Mouse (Mus musculus) embryonic facial prominence, embryonic 11.5 days (tissue): ENCODE data around the gene Cep89. TPM values are rescaled to one million over a fixed set of nuclear protein-coding genes. Genes with fewer than 3 reads are reported as not detected.
A peak's percentile ranks its signal among the peaks of the same experiment; 100 is the strongest.

ENCODE experiments used
- ATAC-seq: fragments of 200-750 bp; cut with Nextera tagmentation; replicated peaks from 2 replicates; pipeline ENCODE4 v1.8.0; 2017; ENCODE audit warnings: low read depth; ENCODE audit not compliant: insufficient number of reproducible peaks, low FRiP score, low TSS enrichment
- DNase-seq: peaks from one replicate; pipeline ENCODE4 v3.0.0-alpha.2; 2015; ENCODE audit warnings: low spot score
- H3K27ac ChIP-seq: fragments of 300-500 bp; sonication (generic); replicated peaks from 2 replicates; pipeline ENCODE4 v1.5.1; 2014; ENCODE audit warnings: mild to moderate bottlenecking, low read depth, low read length, control low read depth
- H3K27me3 ChIP-seq: fragments of 300-500 bp; sonication (generic); 2 replicates; pipeline ENCODE4 v1.6.1; 2014; ENCODE audit warnings: mild to moderate bottlenecking, low read length, moderate library complexity, mixed read lengths; ENCODE audit not compliant: control insufficient read depth, insufficient read depth
- H3K36me3 ChIP-seq: fragments of 300-500 bp; sonication (generic); replicated peaks from 2 replicates; pipeline ENCODE4 v1.6.1; 2014; ENCODE audit warnings: low read depth, mild to moderate bottlenecking, low read length, moderate library complexity, mixed read lengths; ENCODE audit not compliant: control insufficient read depth, insufficient read depth
- H3K4me1 ChIP-seq: fragments of 300-500 bp; sonication (generic); 2 replicates; pipeline ENCODE4 v1.6.1; 2014; ENCODE audit warnings: low read length, mixed read lengths; ENCODE audit not compliant: control insufficient read depth, insufficient read depth
- H3K4me2 ChIP-seq: fragments of 300-500 bp; sonication (generic); 2 replicates; pipeline ENCODE4 v1.6.1; 2014; ENCODE audit warnings: low read depth, mild to moderate bottlenecking, control low read depth, low read length, moderate library complexity
- H3K4me3 ChIP-seq: fragments of 300-500 bp; sonication (generic); 2 replicates; pipeline ENCODE4 v1.5.1; 2014; ENCODE audit warnings: low read depth, low read length, control low read depth
- H3K9ac ChIP-seq: fragments of 300-500 bp; sonication (generic); replicated peaks from 2 replicates; pipeline ENCODE4 v1.6.1; 2014; ENCODE audit warnings: mild to moderate bottlenecking, control low read depth, low read length
- H3K9me3 ChIP-seq: fragments of 300-500 bp; sonication (generic); replicated peaks from 2 replicates; pipeline ENCODE4 v1.6.1; 2016; ENCODE audit warnings: mild to moderate bottlenecking, low read length, inconsistent platforms, mixed read lengths; ENCODE audit not compliant: control insufficient read depth
- WGBS: fragments of 180-500 bp; shearing (Covaris S2); extraction: QIAGEN DNeasy Blood & Tissue Kit; methylation state at CpG from one replicate; pipeline ENCODE4 v1.1.7; 2014; 5-methylcytosine and 5-hydroxymethylcytosine counted together
- polyA plus RNA-seq: library from polyadenylated mRNA; unstranded; fragments of >200 nt; fragmentation: Nextera tagmentation; extraction: Ambion mirVana; gene quantifications from 2 replicates; pipeline ENCODE4 v1.2.1, GENCODE M21; 2014

Cep89 gene
- polyA plus RNA-seq, 1 experiment from 2014 or later = 37.5 TPM

- Histone ChIP-seq H3K9ac (no peak overlapping the region), H3K27ac (no peak overlapping the region)
- 24% methylated on average over 4 of the region's 4 CpGs for WGBS
Observed at GRCm38 (mm10) chr7:35447501-35447900, 50.7 kb downstream of the Cep89 start.

GRCm38 (mm10) chr7:35447996-35448846, 51.4 kb downstream of the Cep89 start, which contains the start of gene Slc7a9:
Slc7a9 (plus strand) TSS chr7:35448796.
- Histone ChIP-seq H3K9me3 (no peaks in the 10 kb centered on the region), H3K4me1 (no peaks in the 10 kb centered on the region), H3K9ac (no peak within 1 kb of the TSS), H3K36me3 (no peaks in the 10 kb centered on the region), H3K27me3 (no peaks in the 10 kb centered on the region), H3K4me3 (no peak within 1 kb of the TSS), H3K27ac (no peak within 1 kb of the TSS), H3K4me2 (no peak within 1 kb of the TSS)
- DNase-seq (peak; percentile 20), ATAC-seq (no peak; the same call in 1 of the 2 replicates)
- WGBS = 23% methylated on average over 15 of the region's 15 CpGs

More at GRCm38 (mm10) chr7:35447501-35447900, 50.7 kb downstream of the Cep89 start:
- ATAC-seq (no peak), DNase-seq (no peak)
- H3K36me3 ChIP-seq = no peaks in the 10 kb centered on the region
- H3K9me3 ChIP-seq = no peaks in the 10 kb centered on the region
- no peaks in the 10 kb centered on the region for H3K27me3 ChIP-seq
- no peaks in the 10 kb centered on the region for H3K4me1 ChIP-seq
- H3K4me2 ChIP-seq = no peak overlapping the region
- H3K4me3 ChIP-seq = no peak overlapping the region

DNA sequence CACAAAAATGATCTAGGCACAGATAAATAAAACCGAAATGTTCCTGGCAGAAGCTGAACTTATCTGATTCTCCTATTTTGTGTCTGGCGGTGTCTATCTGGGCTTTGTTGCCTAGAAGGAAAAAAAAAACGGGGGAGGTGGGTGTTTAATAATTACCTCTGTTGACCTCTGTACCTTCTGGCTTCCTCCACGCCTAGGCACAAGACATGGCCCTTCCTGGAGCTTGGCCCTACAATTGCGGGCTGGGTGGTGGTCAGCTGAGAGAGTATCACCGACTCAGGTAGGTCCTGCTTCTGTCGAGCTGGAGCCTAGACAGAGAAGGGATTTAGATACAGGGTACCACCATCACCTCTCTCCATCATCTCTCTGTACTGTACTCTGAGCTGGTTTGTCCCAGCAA, 52.0 kb downstream of the Cep89 start:
- no peak for DNase-seq
- H3K4me1 ChIP-seq = no peaks in the 10 kb centered on the region
- ATAC-seq = no peak
- no peak overlapping the region for H3K4me2 ChIP-seq
- no peaks in the 10 kb centered on the region for H3K36me3 ChIP-seq
- no peak overlapping the region for H3K27ac ChIP-seq
- 68% methylated on average over 7 of the region's 7 CpGs for WGBS
- no peaks in the 10 kb centered on the region for H3K27me3 ChIP-seq
- H3K9me3 ChIP-seq = no peaks in the 10 kb centered on the region
- H3K4me3 ChIP-seq = no peak overlapping the region
- H3K9ac ChIP-seq = no peak overlapping the region

DNA sequence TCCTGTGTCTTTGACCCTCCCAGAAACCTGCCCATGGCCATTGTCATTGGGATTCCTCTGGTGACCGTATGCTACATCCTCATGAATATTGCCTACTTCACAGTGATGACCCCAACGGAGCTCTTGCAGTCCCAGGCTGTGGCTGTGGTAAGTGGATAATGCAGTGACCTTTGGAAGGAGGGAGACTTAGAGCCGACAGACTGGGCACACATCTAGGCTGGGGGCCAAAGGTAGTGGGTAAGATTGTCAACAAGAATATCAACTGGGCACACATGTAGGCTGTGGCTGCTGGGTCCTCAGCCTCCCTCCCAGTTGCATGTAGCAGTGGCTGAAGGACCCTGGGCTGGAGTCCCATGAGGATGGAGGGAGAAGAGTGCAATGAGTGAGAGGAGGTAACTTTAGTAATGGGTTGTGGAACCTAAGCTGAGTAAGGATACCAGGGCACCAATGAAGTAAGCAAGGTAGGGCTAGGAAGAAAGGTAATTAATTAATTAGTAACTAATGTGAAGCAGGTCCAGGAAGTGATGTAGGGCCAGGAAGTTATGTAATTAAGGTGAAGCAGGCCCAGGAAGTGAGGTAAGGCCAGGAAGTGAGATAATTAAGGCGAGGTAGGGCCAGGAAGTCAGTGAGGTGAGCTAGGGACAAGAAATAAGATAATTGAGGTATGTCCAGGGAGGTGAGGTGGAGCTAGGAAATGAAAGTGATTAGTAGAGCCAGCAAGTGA, 59.4 kb downstream of the Cep89 start:
- DNase-seq (no peak), ATAC-seq (no peak)
- no peak overlapping the region for H3K4me3 ChIP-seq
- 75% methylated on average over 4 of the region's 4 CpGs for WGBS
- H3K27me3 ChIP-seq = no peaks in the 10 kb centered on the region
- no peak overlapping the region for H3K27ac ChIP-seq
- H3K36me3 ChIP-seq = no peaks in the 10 kb centered on the region
- H3K9ac ChIP-seq = no peak overlapping the region
- H3K9me3 ChIP-seq = no peaks in the 10 kb centered on the region
- H3K4me2 ChIP-seq = no peak overlapping the region
- H3K4me1 ChIP-seq = no peaks in the 10 kb centered on the region

DNA sequence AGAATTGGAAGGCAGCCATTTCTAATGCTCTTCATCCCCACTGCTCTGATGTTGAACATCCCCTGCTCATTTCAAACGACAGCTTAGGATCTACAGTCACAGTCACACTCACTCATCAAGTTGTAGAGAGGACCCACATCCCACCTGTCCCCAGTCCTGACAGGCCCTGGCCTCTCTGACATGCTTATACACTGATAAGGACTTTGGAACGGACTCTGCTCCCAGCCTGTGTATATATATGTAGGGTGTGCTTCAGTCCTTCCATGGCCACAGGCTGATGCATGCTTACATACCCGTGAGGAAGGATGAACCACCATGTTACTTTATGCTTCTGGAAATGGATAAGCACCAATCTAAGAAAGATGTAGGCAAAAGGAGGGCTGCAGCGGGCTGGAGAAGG, 64.1 kb downstream of the Cep89 start:
- H3K36me3 ChIP-seq = no peaks in the 10 kb centered on the region

GRCm38 (mm10) chr7:35465027-35465426, 68.2 kb downstream of the Cep89 start:
- Histone ChIP-seq H3K4me3 (no peak overlapping the region), H3K9me3 (no peaks in the 10 kb centered on the region), H3K9ac (no peak overlapping the region), H3K4me2 (no peak overlapping the region), H3K36me3 (no peaks in the 10 kb centered on the region), H3K4me1 (no peaks in the 10 kb centered on the region), H3K27me3 (no peaks in the 10 kb centered on the region), H3K27ac (no peak overlapping the region)
- no peak for DNase-seq
- 97% methylated on average over 5 of the region's 5 CpGs for WGBS
- ATAC-seq = no peak

More for the DNA sequence above, 64.1 kb downstream of the Cep89 start:
- H3K4me3 ChIP-seq = no peak overlapping the region
- no peaks in the 10 kb centered on the region for H3K9me3 ChIP-seq
- no peaks in the 10 kb centered on the region for H3K4me1 ChIP-seq
- no peak overlapping the region for H3K27ac ChIP-seq
- ATAC-seq (no peak), DNase-seq (no peak)
- H3K27me3 ChIP-seq = no peaks in the 10 kb centered on the region
- WGBS = 83% methylated on average over 4 of the region's 4 CpGs
- no peak overlapping the region for H3K4me2 ChIP-seq
- H3K9ac ChIP-seq = no peak overlapping the region

- Histone ChIP-seq H3K9me3 (no peaks in the 10 kb centered on the region), H3K4me3 (no peak overlapping the region), H3K27ac (no peak overlapping the region), H3K4me1 (no peaks in the 10 kb centered on the region), H3K27me3 (no peaks in the 10 kb centered on the region), H3K36me3 (no peaks in the 10 kb centered on the region), H3K4me2 (no peak overlapping the region), H3K9ac (no peak overlapping the region)
- ATAC-seq = no peak
- 72% methylated on average over 2 of the region's 2 CpGs for WGBS
- DNase-seq = no peak
Observed at GRCm38 (mm10) chr7:35467856-35468255, 71.0 kb downstream of the Cep89 start.

GRCm38 (mm10) chr7:35470794-35471193, 74.0 kb downstream of the Cep89 start:
- H3K4me3 ChIP-seq = no peak overlapping the region
- H3K9ac ChIP-seq = no peak overlapping the region
- no peaks in the 10 kb centered on the region for H3K9me3 ChIP-seq
- DNase-seq (no peak), ATAC-seq (no peak)
- H3K4me1 ChIP-seq = no peaks in the 10 kb centered on the region
- no peaks in the 10 kb centered on the region for H3K27me3 ChIP-seq
- no peak overlapping the region for H3K4me2 ChIP-seq
- no peaks in the 10 kb centered on the region for H3K36me3 ChIP-seq
- WGBS = 45% methylated on average over 4 of the region's 4 CpGs
- no peak overlapping the region for H3K27ac ChIP-seq
